Mouse (Mus musculus) E14TG2a.4 (cell line): Measurements from ENCODE around the gene Ppp1r18.

Source experiments
- H3K27me3 ChIP-seq: 2 replicates; pipeline ENCODE4 v1.6.1; 2014; ENCODE audit warnings: low read length, control low read depth; ENCODE audit not compliant: insufficient read depth
- H3K36me3 ChIP-seq: 2 replicates; pipeline ENCODE4 v1.6.1; 2014; ENCODE audit warnings: low read length, control low read depth; ENCODE audit not compliant: insufficient read depth
- H3K4me1 ChIP-seq: replicated peaks from 2 replicates; pipeline ENCODE4 v1.6.1; 2014; ENCODE audit warnings: low read depth, low read length, control low read depth
- H3K4me3 ChIP-seq: replicated peaks from 2 replicates; pipeline ENCODE4 v1.5.1; 2014; ENCODE audit warnings: mild to moderate bottlenecking, low read length
- H3K9me3 ChIP-seq: 2 replicates; pipeline ENCODE4 v1.6.1; 2014; ENCODE audit warnings: low read length, control low read depth
- CTCF ChIP-seq: conservative IDR thresholded peaks from 2 replicates; pipeline ENCODE4 v1.5.1; 2014; ENCODE audit warnings: low read length
- NANOG ChIP-seq: IDR thresholded peaks from 2 replicates; pipeline ENCODE4 v1.6.1; 2014; ENCODE audit warnings: borderline replicate concordance, low read length, mixed read lengths
- POU5F1 ChIP-seq: IDR thresholded peaks from 2 replicates; pipeline ENCODE4 v1.6.1; 2014; ENCODE audit warnings: low read length, borderline replicate concordance

The Ppp1r18 gene

DNA sequence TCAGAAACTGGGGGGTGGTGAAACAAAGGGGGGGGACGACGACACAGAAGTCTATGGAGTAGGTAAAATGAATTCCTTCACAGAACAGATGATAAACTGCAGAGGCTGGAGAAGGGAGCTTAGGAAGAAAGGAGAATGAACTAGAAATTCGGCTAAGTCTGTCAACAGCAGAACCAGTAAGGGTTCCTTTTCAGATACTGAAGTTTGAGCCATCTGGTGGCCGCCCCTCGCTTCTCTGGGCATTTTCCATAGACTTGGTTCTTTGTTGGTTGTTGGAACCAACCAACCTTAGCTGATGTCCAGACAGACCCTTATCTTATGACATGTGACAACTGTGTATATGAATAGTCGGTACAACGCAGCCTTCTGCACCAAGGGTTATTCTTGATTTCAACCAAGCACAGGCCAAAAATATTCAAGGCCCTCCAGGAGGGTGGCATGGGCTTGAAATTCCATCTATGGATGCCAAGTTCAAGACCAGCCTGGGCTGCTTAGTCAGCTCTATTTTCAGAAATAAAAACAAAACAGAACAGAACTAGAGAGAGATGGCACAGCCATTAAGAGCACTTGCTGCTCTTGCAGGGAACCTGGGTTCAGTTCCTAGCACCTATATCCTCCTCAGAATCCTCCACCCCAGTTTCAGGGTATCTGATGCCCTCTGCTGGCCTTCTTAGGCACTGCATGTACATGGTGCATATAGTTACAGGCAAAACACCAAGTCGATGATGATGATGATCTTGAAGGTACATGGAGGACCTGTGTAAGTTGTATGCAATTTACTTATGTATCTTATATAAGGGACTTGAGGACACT, 5.7 kb downstream of the Ppp1r18 start:
- Histone ChIP-seq H3K36me3 (peaks cover 59% of the 10 kb centered on the region), H3K27me3 (peaks cover 11% of the 10 kb centered on the region), H3K9me3 (no peaks in the 10 kb centered on the region), H3K4me1 (peaks cover 81% of the 10 kb centered on the region), H3K4me3 (peak overlapping the region; percentile 88)
- peak; percentile 85 for TF ChIP-seq CTCF
- TF ChIP-seq NANOG: no peak

DNA sequence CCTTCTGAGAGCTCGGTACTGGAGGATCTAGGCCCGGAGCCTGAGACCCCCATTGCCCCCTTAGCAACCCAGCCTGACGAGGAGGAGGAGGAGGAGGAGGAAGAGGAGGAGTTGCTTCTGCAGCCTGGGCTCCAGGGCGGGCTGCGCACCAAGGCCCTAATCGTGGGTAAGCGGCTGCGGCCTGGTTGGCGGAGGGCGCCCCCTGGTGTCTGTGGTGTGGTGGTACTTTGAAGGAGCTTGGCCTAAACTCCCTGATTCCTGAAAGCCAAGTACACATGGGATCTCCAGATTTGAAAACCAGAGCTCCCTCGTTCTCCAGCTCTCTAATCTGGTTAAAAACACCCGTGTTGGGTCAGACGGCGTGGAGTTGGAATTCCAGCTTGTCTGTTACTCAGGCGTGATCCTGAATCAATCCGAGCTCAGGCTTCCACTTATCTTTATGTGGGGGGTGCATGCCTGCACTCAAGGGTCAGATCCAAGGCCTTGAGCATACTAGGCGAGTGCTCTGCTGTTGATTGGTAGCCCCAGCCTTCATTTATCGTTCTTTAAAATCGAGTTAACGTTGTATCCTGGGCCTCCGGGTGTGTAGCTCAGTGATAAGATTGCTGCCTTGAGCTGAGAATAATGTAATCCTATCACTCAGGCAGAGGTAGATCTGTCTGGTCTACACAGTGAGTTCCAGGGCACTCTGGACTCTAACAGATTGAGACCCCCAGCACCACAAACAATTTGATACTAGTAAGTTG, 8.6 kb downstream of the Ppp1r18 start:
- peaks cover 58% of the 10 kb centered on the region for H3K4me1 ChIP-seq
- H3K27me3 ChIP-seq: no peaks in the 10 kb centered on the region
- no peak overlapping the region for H3K4me3 ChIP-seq
- H3K36me3 ChIP-seq: peaks cover 47% of the 10 kb centered on the region
- TF ChIP-seq NANOG (no peak), CTCF (peak; percentile 64)
- H3K9me3 ChIP-seq: no peaks in the 10 kb centered on the region

DNA sequence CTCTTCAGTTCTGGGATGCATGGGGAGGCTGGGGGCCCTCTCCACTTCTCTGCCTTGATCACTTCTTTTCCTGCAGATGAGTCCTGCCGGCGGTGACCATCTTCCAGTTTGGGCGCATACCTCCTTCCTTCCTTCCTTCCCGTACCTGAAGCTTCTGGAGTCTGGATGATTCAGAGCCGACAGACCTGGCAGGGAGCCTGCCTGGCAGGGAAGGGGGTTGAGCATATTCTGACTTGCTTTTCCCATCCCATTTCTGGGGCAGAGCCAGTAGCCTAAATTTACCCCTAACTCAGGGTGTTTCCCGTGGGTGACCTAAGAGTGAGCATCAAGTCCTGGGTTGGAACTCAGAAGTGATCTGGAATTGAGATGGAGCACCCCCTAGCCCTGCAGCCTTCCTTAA, 9.3 kb downstream of the Ppp1r18 start:
- Histone ChIP-seq H3K4me3 (no peak overlapping the region), H3K4me1 (peaks cover 51% of the 10 kb centered on the region), H3K36me3 (peaks cover 47% of the 10 kb centered on the region), H3K27me3 (no peaks in the 10 kb centered on the region), H3K9me3 (no peaks in the 10 kb centered on the region)
- no peak for TF ChIP-seq POU5F1
- no peak for TF ChIP-seq NANOG
- TF ChIP-seq CTCF: no peak

DNA sequence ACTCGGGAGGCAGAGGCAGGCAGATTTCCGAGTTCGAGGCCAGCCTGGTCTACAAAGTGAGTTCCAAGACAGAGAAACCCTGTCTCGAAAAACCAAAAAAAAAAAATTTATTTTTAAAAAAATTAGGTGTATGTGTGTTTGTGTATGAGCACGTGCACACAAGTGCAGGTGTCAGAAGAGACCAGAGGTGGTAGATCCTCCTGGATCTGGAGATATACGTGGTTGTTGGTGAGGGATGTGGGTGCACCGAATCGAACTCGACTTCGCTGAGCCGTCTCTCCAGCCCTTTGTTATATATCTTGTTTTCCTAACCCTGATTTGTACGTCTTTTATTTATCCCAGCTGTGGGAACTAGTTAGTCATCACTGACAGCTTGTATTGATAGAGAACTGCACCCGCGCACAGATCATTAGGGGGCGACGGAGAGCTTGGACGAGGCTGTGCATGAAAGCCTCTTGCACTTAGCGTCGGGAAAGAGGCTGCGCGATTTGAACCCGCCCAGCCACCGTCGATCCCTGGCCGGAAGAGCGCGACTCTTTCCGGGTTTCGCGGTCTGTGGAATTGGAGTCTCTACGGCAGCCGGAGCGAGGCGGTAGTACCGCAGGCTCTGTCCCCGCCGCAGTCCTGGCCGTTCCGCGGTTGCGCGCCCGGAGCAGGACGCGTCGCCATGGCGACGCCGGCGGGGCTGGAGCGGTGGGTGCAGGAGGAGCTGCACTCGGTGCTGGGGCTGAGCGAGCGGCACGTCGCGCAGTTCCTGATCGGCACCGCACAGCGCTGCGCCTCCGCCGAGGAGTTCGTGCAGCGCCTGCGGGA, 14.1 kb downstream of the Ppp1r18 start, which contains the start of gene Dhx16:
TSS of gene Dhx16 (plus strand) at position 575 of the 813 bp plus-strand sequence.
- no peaks in the 10 kb centered on the region for H3K27me3 ChIP-seq
- peaks cover 49% of the 10 kb centered on the region for H3K4me1 ChIP-seq
- peaks cover 50% of the 10 kb centered on the region for H3K36me3 ChIP-seq
- H3K9me3 ChIP-seq: no peaks in the 10 kb centered on the region
- TF ChIP-seq CTCF (peak; percentile 53), POU5F1 (no peak)
- peak within 1 kb of the TSS; percentile 100 for H3K4me3 ChIP-seq

DNA sequence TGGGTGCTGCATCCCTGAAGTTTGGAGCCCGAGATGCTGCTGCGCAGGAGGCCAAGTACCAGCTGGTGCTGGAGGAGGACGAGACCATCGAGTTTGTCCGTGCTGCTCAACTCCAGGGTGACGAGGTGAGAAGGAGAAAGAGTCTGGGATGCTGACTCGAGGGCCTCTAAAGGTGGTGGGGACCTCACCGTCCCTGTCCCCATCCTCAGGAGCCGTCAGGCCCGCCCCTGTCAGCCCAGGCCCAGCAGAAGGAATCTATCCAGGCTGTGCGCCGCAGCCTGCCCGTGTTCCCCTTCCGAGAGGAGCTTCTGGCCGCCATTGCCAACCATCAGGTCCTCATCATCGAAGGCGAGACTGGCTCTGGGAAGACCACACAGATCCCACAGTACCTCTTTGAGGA, 17.5 kb downstream of the Ppp1r18 start:
- peaks cover 57% of the 10 kb centered on the region for H3K4me1 ChIP-seq
- TF ChIP-seq CTCF (no peak), NANOG (no peak), POU5F1 (no peak)
- peaks cover 64% of the 10 kb centered on the region for H3K36me3 ChIP-seq
- H3K4me3 ChIP-seq: no peak overlapping the region
- no peaks in the 10 kb centered on the region for H3K27me3 ChIP-seq
- H3K9me3 ChIP-seq: no peaks in the 10 kb centered on the region

DNA sequence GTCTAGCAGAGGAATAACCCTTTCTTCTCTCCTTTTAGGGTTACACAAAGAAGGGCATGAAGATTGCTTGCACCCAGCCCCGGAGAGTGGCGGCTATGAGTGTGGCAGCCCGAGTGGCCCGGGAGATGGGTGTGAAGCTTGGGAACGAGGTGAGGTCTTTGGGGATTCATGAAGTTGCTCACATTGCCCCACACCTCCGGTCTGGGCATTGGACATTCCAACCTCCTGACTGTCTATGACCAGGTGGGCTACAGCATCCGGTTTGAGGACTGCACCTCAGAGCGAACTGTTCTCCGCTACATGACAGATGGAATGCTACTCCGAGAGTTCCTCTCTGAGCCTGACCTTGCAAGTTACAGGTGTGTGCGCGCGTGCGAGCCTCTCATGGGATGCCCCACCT, 18.4 kb downstream of the Ppp1r18 start:
- Histone ChIP-seq H3K4me3 (no peak overlapping the region), H3K27me3 (no peaks in the 10 kb centered on the region), H3K9me3 (no peaks in the 10 kb centered on the region), H3K4me1 (peaks cover 66% of the 10 kb centered on the region), H3K36me3 (peaks cover 73% of the 10 kb centered on the region)
- TF ChIP-seq NANOG: no peak
- TF ChIP-seq CTCF: no peak
- no peak for TF ChIP-seq POU5F1

DNA sequence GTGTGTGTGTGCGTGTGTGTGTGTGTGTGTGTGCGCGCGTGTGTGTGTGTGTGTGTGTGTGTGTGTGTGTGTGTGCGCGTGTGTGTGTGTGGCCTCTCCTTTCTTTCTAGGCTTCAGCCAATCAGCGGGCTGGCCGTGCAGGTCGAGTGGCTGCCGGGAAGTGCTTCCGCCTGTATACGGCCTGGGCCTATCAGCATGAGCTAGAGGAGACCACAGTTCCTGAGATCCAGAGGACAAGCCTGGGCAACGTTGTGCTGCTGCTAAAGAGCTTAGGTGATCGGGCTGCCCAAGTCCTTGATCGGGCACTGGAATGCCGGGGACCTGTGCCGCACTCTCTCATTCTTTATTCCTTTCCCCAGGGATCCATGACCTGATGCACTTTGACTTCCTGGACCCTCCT, 22.3 kb downstream of the Ppp1r18 start:
- no peaks in the 10 kb centered on the region for H3K9me3 ChIP-seq
- peaks cover 73% of the 10 kb centered on the region for H3K4me1 ChIP-seq
- no peaks in the 10 kb centered on the region for H3K27me3 ChIP-seq
- peak overlapping the region; percentile 92 for H3K4me3 ChIP-seq
- TF ChIP-seq CTCF (no peak), POU5F1 (no peak), NANOG (no peak)
- H3K36me3 ChIP-seq: peaks cover 94% of the 10 kb centered on the region

DNA sequence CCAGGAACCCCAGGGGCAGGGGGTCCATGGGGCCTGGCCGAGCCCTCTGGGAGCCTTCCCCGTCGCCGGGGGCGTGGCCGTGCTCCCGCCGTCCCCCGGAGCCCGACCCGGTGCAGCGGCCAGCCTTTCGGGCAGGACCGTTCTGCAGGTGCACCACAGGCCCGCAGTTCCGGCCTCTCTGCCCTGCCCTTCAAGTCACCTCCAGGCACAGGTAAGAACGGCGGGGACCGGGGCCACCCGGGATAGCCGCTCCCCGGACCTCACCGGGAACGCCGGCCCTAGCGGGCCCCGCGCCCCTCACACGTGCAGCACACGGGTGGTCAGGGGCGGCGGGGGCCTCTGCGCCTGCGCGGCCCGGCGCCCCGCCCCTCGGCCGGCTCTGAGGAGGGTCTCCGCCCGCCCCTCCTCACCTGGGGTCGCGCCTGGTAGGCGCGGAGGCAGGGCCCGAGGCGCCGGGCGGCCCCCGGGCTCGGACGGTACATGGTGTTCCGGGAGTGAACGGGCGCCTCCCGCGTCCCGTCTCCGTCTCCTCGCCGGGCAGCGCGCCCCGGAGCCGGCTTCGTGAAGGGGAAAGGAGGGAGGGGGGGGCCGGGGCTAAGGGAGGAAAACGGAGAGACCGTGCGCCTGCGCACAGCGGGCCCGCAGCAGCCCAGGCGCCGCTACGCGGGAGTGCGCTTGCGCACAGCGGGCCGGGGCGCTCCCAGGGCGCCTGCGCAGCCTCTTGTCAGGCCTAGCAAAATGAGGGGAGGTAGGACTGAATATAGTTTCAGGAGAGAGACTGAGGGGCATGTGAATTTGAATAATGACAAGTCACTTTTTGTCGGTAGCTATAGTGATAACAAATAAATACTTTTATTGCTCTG, 31.6 kb downstream of the Ppp1r18 start, which contains the start of gene 2310061I04Rik:
TSS of gene 2310061I04Rik (minus strand) at position 651 of the 863 bp plus-strand sequence.
- TF ChIP-seq POU5F1 (no peak), NANOG (no peak), CTCF (no peak)
- Histone ChIP-seq H3K9me3 (no peaks in the 10 kb centered on the region), H3K4me1 (peaks cover 74% of the 10 kb centered on the region), H3K4me3 (peak within 1 kb of the TSS; percentile 92), H3K36me3 (peaks cover 50% of the 10 kb centered on the region), H3K27me3 (no peaks in the 10 kb centered on the region)
